12 mouse cellular contexts compared by ENCODE assay signal in genomic region chr17:15585691-15586090, GRCm38 (mm10). TPM values are rescaled to one million over a fixed set of nuclear protein-coding genes. Genes with fewer than 3 reads are reported as not detected.
DNase-seq lines count a peak whose midpoint lies in the region; ATAC-seq and TF ChIP-seq lines count a peak whose summit lies in the region.
"Had no signal": no experiment of that assay in that cellular context is flagged by ENCODE, and none has a peak within 500 bp of the region (broad histone marks: within the 10 kb centered on the region; RNA-seq: fewer than 3 reads in every experiment).

No protein-coding gene starts in this region.

- H3K36me3 ChIP-seq in kidney, postnatal 0 days (ENCODE audit: insufficient read depth, low read length), result no peaks in the 10 kb centered on the region
- no peaks in the 10 kb centered on the region for H3K36me3 ChIP-seq in embryonic facial prominence, embryonic 14.5 days (ENCODE audit: control insufficient read depth, insufficient read depth, low read length)
- no peaks in the 10 kb centered on the region for H3K36me3 ChIP-seq in forebrain, embryonic 11.5 days (ENCODE audit: control insufficient read depth, insufficient read depth, low read length)
- H3K36me3 ChIP-seq: lung, embryonic 15.5 days had no signal

- WGBS in kidney, postnatal 0 days, result 36% methylated on average over 4 of the region's 4 CpGs
- WGBS in embryonic facial prominence, embryonic 14.5 days, result 27% methylated on average over 4 of the region's 4 CpGs
- 40% methylated on average over 4 of the region's 4 CpGs for WGBS in forebrain, embryonic 11.5 days

- TF ChIP-seq CTCF in kidney, postnatal 0 days (IDR thresholded peaks at IDR 0.05; ENCODE audit: low read depth), result peak; percentile 30; the same call in 1 of the 2 replicates

- H3K4me3 ChIP-seq in kidney, postnatal 0 days (replicated peaks; ENCODE audit: low read depth, low read length), result no peak overlapping the region
- no peak overlapping the region for H3K4me3 ChIP-seq in embryonic facial prominence, embryonic 14.5 days (ENCODE audit: low read depth, low read length)
- no peak overlapping the region for H3K4me3 ChIP-seq in forebrain, embryonic 11.5 days (ENCODE audit: low read depth, low read length)
- H3K4me3 ChIP-seq: lung, embryonic 15.5 days had no signal

- no peak overlapping the region for H3K27ac ChIP-seq in kidney, postnatal 0 days
- no peak overlapping the region for H3K27ac ChIP-seq in embryonic facial prominence, embryonic 14.5 days (replicated peaks; ENCODE audit: low read depth, low read length)
- no peak overlapping the region for H3K27ac ChIP-seq in forebrain, embryonic 11.5 days (ENCODE audit: low read depth, low read length)
- H3K27ac ChIP-seq: lung, embryonic 15.5 days had no signal

- H3K9ac ChIP-seq in kidney, postnatal 0 days (ENCODE audit: low read depth, low read length), result no peak overlapping the region
- H3K9ac ChIP-seq in embryonic facial prominence, embryonic 14.5 days (ENCODE audit: low read depth, low read length), result no peak overlapping the region
- no peak overlapping the region for H3K9ac ChIP-seq in forebrain, embryonic 11.5 days (ENCODE audit: low read length)
- H3K9ac ChIP-seq: lung, embryonic 15.5 days had no signal

- H3K4me2 ChIP-seq in kidney, postnatal 0 days (ENCODE audit: low read length), result no peak overlapping the region
- H3K4me2 ChIP-seq in embryonic facial prominence, embryonic 14.5 days (ENCODE audit: low read depth, low read length), result no peak overlapping the region
- no peak overlapping the region for H3K4me2 ChIP-seq in forebrain, embryonic 11.5 days (ENCODE audit: low read depth, low read length, severe bottlenecking)
- H3K4me2 ChIP-seq: lung, embryonic 15.5 days had no signal

- ATAC-seq in kidney, postnatal 0 days (replicated peaks; ENCODE audit: low FRiP score, low read depth), result no peak
- ATAC-seq in embryonic facial prominence, embryonic 14.5 days (ENCODE audit: low read depth), result no peak
- ATAC-seq in forebrain, embryonic 11.5 days (replicated peaks; ENCODE audit: low FRiP score), result no peak

- no peaks in the 10 kb centered on the region for H3K27me3 ChIP-seq in kidney, postnatal 0 days (ENCODE audit: insufficient read depth, low read length)
- no peaks in the 10 kb centered on the region for H3K27me3 ChIP-seq in embryonic facial prominence, embryonic 14.5 days (replicated peaks; ENCODE audit: control insufficient read depth, insufficient read depth, low read length)
- H3K27me3 ChIP-seq in forebrain, embryonic 11.5 days (ENCODE audit: control insufficient read depth, insufficient read depth, low read length), result no peaks in the 10 kb centered on the region
- H3K27me3 ChIP-seq: lung, embryonic 15.5 days had no signal

- peak; percentile 23 for DNase-seq in kidney, postnatal 0 days (ENCODE audit: low spot score)
- no peak for DNase-seq in kidney, postnatal 4 days
- DNase-seq in A20 (ENCODE audit: low read depth, low spot score), result peak; percentile 59
- DNase-seq in ES-CJ7 (ENCODE audit: low read depth, low spot score), result peak; percentile 73
- peak; percentile 11 for DNase-seq in embryonic facial prominence, embryonic 14.5 days (ENCODE audit: low spot score)
- DNase-seq in adipocyte (ENCODE audit: low spot score), result no peak
- no peak for DNase-seq in forebrain, embryonic 11.5 days (ENCODE audit: low spot score)
- DNase-seq: cerebellum, adult 9-10 months; heart, adult 18-20 months; right cerebral cortex, postnatal 25 days; thymus, postnatal 4 days had no signal

- H3K4me1 ChIP-seq in kidney, postnatal 0 days (replicated peaks; ENCODE audit: insufficient read depth, low read length), result no peaks in the 10 kb centered on the region
- no peaks in the 10 kb centered on the region for H3K4me1 ChIP-seq in embryonic facial prominence, embryonic 14.5 days (ENCODE audit: control insufficient read depth, insufficient read depth, low read length)
- no peaks in the 10 kb centered on the region for H3K4me1 ChIP-seq in forebrain, embryonic 11.5 days (replicated peaks; ENCODE audit: control insufficient read depth, insufficient read depth, low read length)
- H3K4me1 ChIP-seq: lung, embryonic 15.5 days had no signal

- H3K9me3 ChIP-seq in kidney, postnatal 0 days (replicated peaks; ENCODE audit: low read length), result no peaks in the 10 kb centered on the region
- no peaks in the 10 kb centered on the region for H3K9me3 ChIP-seq in embryonic facial prominence, embryonic 14.5 days (ENCODE audit: control insufficient read depth, low read length)
- H3K9me3 ChIP-seq in forebrain, embryonic 11.5 days (ENCODE audit: control insufficient read depth, low read length), result no peaks in the 10 kb centered on the region
- H3K9me3 ChIP-seq: lung, embryonic 15.5 days had no signal

RNA-seq across cellular contexts. Expression of gene Prdm9, which starts 21.5 kb away (rescaled TPM):
- polyA plus RNA-seq in kidney, postnatal 0 days (2015; fragmentation: Nextera tagmentation; extraction: Ambion mirVana), result 1.8 and 1.9 TPM in 2 replicates
- polyA plus RNA-seq in embryonic facial prominence, embryonic 14.5 days (2014; fragmentation: Nextera tagmentation; extraction: Ambion mirVana), result 0.46 and 1.1 TPM in 2 replicates
- polyA plus RNA-seq in forebrain, embryonic 11.5 days (2014; fragmentation: Nextera tagmentation; extraction: Ambion mirVana), result 1.2 and 1.3 TPM in 2 replicates

RNA-seq across cellular contexts. Expression of gene Pdcd2, which starts 58.6 kb away (rescaled TPM):
- 49.5 and 57.5 TPM in 2 replicates for polyA plus RNA-seq in kidney, postnatal 0 days (2015; fragmentation: Nextera tagmentation; extraction: Ambion mirVana)
- 39.7 and 41.5 TPM in 2 replicates for polyA plus RNA-seq in embryonic facial prominence, embryonic 14.5 days (2014; fragmentation: Nextera tagmentation; extraction: Ambion mirVana)
- polyA plus RNA-seq in forebrain, embryonic 11.5 days (2014; fragmentation: Nextera tagmentation; extraction: Ambion mirVana), result 51.6 and 53.0 TPM in 2 replicates

Comparison
In these comparisons a context has a peak if more than half of its experiments do, and no peak if none do; other contexts are left out.
1. DNase-seq: peak in kidney, postnatal 0 days (single experiment), A20 (single experiment), ES-CJ7 (single experiment) and embryonic facial prominence, embryonic 14.5 days (single experiment); none in kidney, postnatal 4 days (0 of 2), adipocyte (single experiment) and forebrain, embryonic 11.5 days (single experiment).